Mouse (Mus musculus) liver, embryonic 16.5 days (tissue): ENCODE results near the gene Pcnx2. TPM values are rescaled to one million over a fixed set of nuclear protein-coding genes. Genes with fewer than 3 reads are reported as not detected.

Source experiments
- ATAC-seq: fragments of 200-750 bp; cut with Nextera tagmentation; 2 replicates; pipeline ENCODE4 v1.8.0; 2017; ENCODE audit warnings: low read depth, mild to moderate bottlenecking, moderate number of reproducible peaks, moderate library complexity
- H3K27ac ChIP-seq: fragments of 300-500 bp; sonication (generic); 2 replicates; pipeline ENCODE4 v1.5.1; 2014; ENCODE audit warnings: mild to moderate bottlenecking, low read length
- H3K27me3 ChIP-seq: fragments of 300-500 bp; sonication (generic); 2 replicates; pipeline ENCODE4 v1.6.1; 2014; ENCODE audit warnings: low read depth, low read length, mixed read lengths; ENCODE audit not compliant: control insufficient read depth, insufficient read depth
- H3K36me3 ChIP-seq: fragments of 300-500 bp; sonication (generic); 2 replicates; pipeline ENCODE4 v1.6.1; 2014; ENCODE audit warnings: mild to moderate bottlenecking; ENCODE audit not compliant: control insufficient read depth, insufficient read depth
- H3K4me1 ChIP-seq: fragments of 300-500 bp; sonication (generic); 2 replicates; pipeline ENCODE4 v1.6.1; 2014; ENCODE audit warnings: low read depth, low read length, mixed read lengths; ENCODE audit not compliant: control insufficient read depth
- H3K4me2 ChIP-seq: fragments of 300-500 bp; sonication (generic); 2 replicates; pipeline ENCODE4 v1.6.1; 2014; ENCODE audit warnings: low read depth, low read length, mixed read lengths
- H3K4me3 ChIP-seq: fragments of 300-500 bp; sonication (generic); 2 replicates; pipeline ENCODE4 v1.5.1; 2014; ENCODE audit warnings: low read depth, mild to moderate bottlenecking, low read length
- H3K9ac ChIP-seq: fragments of 300-500 bp; sonication (generic); 2 replicates; pipeline ENCODE4 v1.6.1; 2014; ENCODE audit warnings: low read depth, low read length
- H3K9me3 ChIP-seq: fragments of 300-500 bp; sonication (generic); replicated peaks from 2 replicates; pipeline ENCODE4 v1.6.1; 2016; ENCODE audit warnings: low read length; ENCODE audit not compliant: control insufficient read depth
- WGBS: fragments of 180-500 bp; shearing (Covaris S2); extraction: QIAGEN DNeasy Blood & Tissue Kit; methylation state at CpG from one replicate; pipeline ENCODE4 v1.1.7; 2014; ENCODE audit not compliant: insufficient replicate concordance; 5-methylcytosine and 5-hydroxymethylcytosine counted together
- polyA plus RNA-seq: library from polyadenylated mRNA; unstranded; fragments of >200 nt; fragmentation: Nextera tagmentation; extraction: Ambion mirVana; gene quantifications from 2 replicates; pipeline ENCODE4 v1.2.1, GENCODE M21; 2015

The Pcnx2 gene
- polyA plus RNA-seq, 1 experiment from 2014 or later: 0.07 TPM

DNA sequence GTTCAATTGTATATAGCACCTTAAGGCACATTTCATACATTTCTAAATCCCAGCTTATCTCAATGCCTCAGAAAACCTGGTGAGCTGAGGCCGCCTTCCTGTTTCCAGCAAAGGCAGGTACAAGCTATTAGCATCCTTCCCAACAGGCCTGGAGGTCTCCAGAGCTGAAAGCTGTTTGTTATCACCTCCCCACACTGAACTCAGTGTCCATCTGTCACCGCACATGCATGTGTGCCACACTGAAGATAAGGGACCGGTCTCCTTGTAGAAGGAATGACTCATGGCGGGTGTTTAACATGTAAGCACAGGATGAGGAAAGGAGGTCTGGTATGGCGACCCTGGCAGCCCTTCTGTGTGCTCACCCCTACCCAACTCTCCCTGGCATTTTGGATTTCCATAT is 186.6 kb downstream of the Pcnx2 start:
- 25% methylated on average over 5 of the region's 5 CpGs for WGBS
- H3K4me3 ChIP-seq: no peak overlapping the region
- ATAC-seq: peak; percentile 95
- peak overlapping the region; percentile 6; the same call in 1 of the 2 replicates for H3K4me2 ChIP-seq
- no peaks in the 10 kb centered on the region for H3K27me3 ChIP-seq
- no peak overlapping the region for H3K9ac ChIP-seq
- H3K9me3 ChIP-seq: no peaks in the 10 kb centered on the region
- H3K27ac ChIP-seq: peak overlapping the region; percentile 22; the same call in 1 of the 2 replicates
- H3K36me3 ChIP-seq: no peaks in the 10 kb centered on the region
- peaks cover 4% of the 10 kb centered on the region; the same call in 1 of the 2 replicates for H3K4me1 ChIP-seq

DNA sequence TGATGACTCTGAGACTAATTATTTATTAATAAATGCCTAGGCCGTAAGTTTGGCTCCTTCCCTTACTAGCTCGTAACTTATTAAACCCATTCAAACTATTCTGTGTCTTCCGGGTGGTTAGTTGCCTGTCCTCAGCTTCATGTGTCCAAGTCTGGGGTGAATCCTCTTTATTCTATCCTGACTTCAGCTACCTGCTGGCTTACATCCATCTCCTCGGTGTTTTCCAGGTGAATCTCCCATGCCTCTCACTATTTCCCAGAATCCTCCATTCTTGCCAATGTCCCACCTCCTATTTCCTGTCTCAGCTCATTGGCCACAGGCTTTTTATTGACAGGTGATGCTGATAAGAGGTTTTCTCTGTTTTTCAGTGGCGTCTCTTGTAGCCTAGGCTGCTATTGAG is 188.9 kb downstream of the Pcnx2 start:
- Histone ChIP-seq H3K9ac (no peak overlapping the region), H3K4me3 (no peak overlapping the region), H3K9me3 (no peaks in the 10 kb centered on the region), H3K27ac (no peak overlapping the region), H3K36me3 (no peaks in the 10 kb centered on the region), H3K4me2 (no peak overlapping the region), H3K27me3 (no peaks in the 10 kb centered on the region), H3K4me1 (peaks cover 4% of the 10 kb centered on the region; the same call in 1 of the 2 replicates)
- no peak for ATAC-seq
- WGBS: 76% methylated on average over 5 of the region's 5 CpGs

DNA sequence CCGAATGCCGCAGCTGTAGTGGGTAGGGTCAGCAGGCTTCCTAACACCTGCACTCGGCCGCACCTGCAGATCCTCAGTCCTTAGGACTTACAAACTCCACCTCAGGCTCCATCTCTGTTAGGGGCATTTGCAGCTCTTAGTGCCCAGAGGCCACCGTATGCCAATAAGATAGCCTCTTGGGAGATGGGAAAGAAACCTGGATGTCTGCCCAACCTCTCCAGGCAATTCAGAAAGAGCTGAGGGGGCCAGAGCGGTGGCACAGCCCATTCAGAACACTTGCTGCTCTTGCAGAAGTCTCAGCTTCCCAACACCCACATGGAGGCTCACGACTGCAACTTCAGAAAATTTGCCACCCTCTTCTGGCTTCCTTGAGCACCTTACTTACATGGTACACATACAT is 192.3 kb downstream of the Pcnx2 start:
- no peaks in the 10 kb centered on the region for H3K36me3 ChIP-seq
- no peak overlapping the region for H3K4me3 ChIP-seq
- H3K9me3 ChIP-seq: no peaks in the 10 kb centered on the region
- no peaks in the 10 kb centered on the region for H3K27me3 ChIP-seq
- no peak overlapping the region for H3K27ac ChIP-seq
- H3K4me1 ChIP-seq: no peaks in the 10 kb centered on the region; the same call in 1 of the 2 replicates
- WGBS: 76% methylated on average over 7 of the region's 7 CpGs
- ATAC-seq: no peak
- no peak overlapping the region for H3K9ac ChIP-seq
- no peak overlapping the region for H3K4me2 ChIP-seq

DNA sequence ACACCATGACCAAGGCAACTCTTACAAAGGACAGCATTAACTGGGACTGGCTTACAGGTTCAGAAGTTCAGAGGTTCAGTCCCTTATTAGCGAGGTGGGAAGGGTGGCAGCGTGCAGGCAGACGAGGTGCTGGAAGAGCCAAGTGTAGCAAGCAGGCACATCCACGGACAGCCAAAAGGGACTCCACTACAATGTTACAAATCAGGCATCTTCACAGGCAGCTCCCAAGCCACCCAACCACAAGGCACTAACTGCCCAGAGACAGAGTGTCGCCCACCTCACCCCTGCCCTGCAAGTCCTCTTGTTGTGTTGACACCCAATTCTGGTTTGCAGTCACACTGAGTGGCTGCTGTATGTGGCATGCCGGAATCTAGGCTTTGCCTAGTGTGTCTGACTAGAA is 193.7 kb downstream of the Pcnx2 start:
- H3K27ac ChIP-seq: no peak overlapping the region
- WGBS: 82% methylated on average over 6 of the region's 6 CpGs
- no peaks in the 10 kb centered on the region for H3K36me3 ChIP-seq
- H3K9ac ChIP-seq: no peak overlapping the region
- H3K4me1 ChIP-seq: no peaks in the 10 kb centered on the region
- no peak overlapping the region for H3K4me2 ChIP-seq
- H3K9me3 ChIP-seq: no peaks in the 10 kb centered on the region
- no peak overlapping the region for H3K4me3 ChIP-seq
- H3K27me3 ChIP-seq: no peaks in the 10 kb centered on the region
- no peak for ATAC-seq

DNA sequence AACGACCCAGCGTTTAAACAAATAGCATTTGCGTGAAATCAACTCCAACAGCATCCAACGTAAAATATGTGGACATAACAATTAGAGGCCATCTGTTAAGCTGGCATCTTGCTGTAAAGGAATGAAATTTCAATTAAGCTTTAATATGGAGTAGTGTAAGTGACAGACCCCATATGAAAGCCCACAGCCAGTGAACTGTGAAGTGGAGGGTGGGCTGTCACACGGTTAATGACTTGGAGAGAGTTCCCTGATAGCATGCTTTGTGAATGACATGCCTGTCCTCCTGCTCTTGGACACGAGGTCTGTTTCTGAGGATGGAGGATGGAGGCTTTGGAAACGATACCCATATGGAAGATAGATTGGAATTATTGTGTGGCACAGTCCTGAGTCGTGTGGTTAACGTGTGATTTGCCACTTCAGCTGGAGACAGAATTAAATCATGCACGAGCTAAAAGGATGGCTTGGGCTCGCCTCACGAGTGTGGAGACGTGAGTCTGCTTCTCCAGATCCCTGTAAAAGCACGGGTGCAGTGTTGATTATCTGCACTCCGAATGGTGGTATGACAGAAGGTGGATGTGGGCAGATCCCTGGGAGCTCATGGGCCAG is 195.1 kb downstream of the Pcnx2 start:
- no peak overlapping the region for H3K9ac ChIP-seq
- no peak for ATAC-seq
- H3K4me3 ChIP-seq: no peak overlapping the region
- H3K4me2 ChIP-seq: no peak overlapping the region
- no peaks in the 10 kb centered on the region for H3K36me3 ChIP-seq
- 68% methylated on average over 15 of the region's 15 CpGs for WGBS
- H3K27ac ChIP-seq: no peak overlapping the region
- no peaks in the 10 kb centered on the region for H3K9me3 ChIP-seq
- H3K4me1 ChIP-seq: no peaks in the 10 kb centered on the region
- H3K27me3 ChIP-seq: no peaks in the 10 kb centered on the region

Other genes starting within 250 kb of the Pcnx2 start
- 0.63 and 0.78 TPM in 2 replicates for gene Map10, start 228.5 kb downstream of the Pcnx2 start, polyA plus RNA-seq
- gene Ntpcr, start 168.4 kb downstream of the Pcnx2 start, polyA plus RNA-seq: 11.0 and 12.2 TPM in 2 replicates
- gene Map3k21, start 12.1 kb upstream of the Pcnx2 start, polyA plus RNA-seq: 0.08 and 0.21 TPM in 2 replicates
- 0.13 and 0.61 TPM in 2 replicates for gene Kcnk1, start 96.9 kb upstream of the Pcnx2 start, polyA plus RNA-seq